Mouse (Mus musculus): ENCODE data around the gene Tlk2. TPM values are rescaled to one million over a fixed set of nuclear protein-coding genes. Genes with fewer than 3 reads are reported as not detected.

Tlk2 gene
- polyA plus RNA-seq, 1 experiment from 2014 or later, result 26.8 TPM

DNA sequence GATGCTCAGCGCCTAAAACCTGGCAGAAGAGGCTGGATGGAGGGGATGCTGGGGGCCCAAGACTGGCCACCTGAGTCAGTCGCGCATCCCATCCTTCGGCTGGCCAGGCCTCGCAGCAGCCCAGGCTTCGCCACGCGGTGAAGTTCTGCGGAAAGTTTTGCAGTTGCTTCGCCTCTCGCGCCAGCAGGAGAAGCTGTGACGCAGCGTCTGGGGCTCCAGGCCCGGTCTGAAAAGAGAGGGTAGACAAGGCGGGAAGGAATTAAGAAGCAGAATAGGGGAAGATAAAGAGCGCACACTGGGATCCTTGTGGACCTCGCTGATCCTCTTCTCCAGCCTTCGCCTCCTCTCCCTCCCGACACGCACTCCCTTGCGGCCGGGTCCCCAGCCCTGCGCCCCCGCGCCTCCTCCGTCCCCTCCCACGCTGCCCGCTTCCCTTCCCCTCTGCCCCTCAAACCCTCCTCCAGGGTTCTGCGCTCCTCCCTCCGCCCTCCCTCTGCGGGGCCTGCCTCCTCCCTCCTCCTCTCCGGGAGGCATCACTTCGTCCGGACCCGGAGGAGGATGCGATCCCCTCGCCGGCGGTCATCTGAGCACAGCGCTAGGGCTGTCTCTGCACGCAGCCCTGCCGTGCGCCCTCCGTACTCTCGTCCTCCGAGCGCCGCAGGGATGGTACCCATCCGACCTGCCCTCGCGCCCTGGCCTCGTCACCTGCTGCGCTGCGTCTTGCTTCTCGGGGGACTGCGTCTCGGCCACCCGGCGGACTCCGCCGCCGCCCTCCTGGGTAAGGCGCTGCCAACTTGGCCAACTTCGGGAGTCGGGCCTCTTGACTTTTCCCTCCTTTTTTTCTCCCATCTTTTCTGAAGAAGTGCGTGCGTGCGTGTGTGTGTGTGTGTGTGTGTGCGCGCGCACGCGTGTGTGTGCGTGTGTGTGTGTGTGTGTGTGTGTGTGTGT lies 113.8 kb downstream of the Tlk2 start, which contains the start of gene Mrc2:
TSS of gene Mrc2 (plus strand) at position 520 of the 948 bp plus-strand sequence.
- Histone ChIP-seq H3K9me3 (ENCODE audit: low read depth, low read length) (no peaks in the 10 kb centered on the region), H3K27me3 (ENCODE audit: insufficient read depth, low read length) (no peaks in the 10 kb centered on the region), H3K4me2 (peak within 1 kb of the TSS; percentile 78), H3K4me1 (ENCODE audit: insufficient read depth) (peaks cover 9% of the 10 kb centered on the region), H3K4me3 (ENCODE audit: low read depth, low read length) (peak within 1 kb of the TSS; percentile 71), H3K9ac (peak within 1 kb of the TSS; percentile 78), H3K27ac (ENCODE audit: low read depth) (peak within 1 kb of the TSS; percentile 97), H3K36me3 (ENCODE audit: insufficient read depth) (peaks cover 18% of the 10 kb centered on the region; the same call in 1 of the 2 replicates)
- no peak; the same call in 1 of the 2 replicates for TF ChIP-seq CTCF (IDR thresholded peaks at IDR 0.05; ENCODE audit: low read depth)
- under 1% methylated on average over 70 of the region's 75 CpGs for WGBS
- ATAC-seq (ENCODE audit: insufficient read depth), result peak; percentile 86
- DNase-seq, result peak; percentile 88

DNA sequence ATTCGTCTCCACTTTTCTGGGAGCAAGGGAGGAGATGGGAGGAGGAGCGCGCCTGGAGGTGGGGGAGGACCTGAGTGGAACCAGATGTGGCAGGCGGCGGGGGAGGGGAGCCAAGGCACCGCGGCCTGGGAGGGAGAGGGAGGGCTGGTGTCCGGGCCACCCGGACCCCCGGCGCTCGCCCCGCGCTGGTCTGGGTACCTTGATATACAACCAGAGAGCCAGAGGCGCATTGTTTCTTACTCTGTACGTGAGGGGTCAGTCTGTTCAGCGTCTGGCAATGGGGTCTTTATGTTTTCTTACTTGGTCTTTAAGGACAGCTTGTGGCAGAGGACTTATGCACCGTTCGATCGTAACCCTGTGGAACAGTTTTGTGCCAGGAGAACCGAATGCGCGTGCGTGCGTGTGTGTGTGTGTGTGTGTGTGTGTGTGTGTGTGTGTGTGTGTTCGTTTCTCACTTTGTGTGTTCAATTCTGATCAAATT lies 114.5 kb downstream of the Tlk2 start:
- Histone ChIP-seq H3K9ac (peak overlapping the region; percentile 78), H3K36me3 (ENCODE audit: insufficient read depth) (peaks cover 18% of the 10 kb centered on the region; the same call in 1 of the 2 replicates), H3K4me1 (ENCODE audit: insufficient read depth) (peaks cover 9% of the 10 kb centered on the region), H3K4me3 (ENCODE audit: low read depth, low read length) (peak overlapping the region; percentile 71), H3K27ac (ENCODE audit: low read depth) (peak overlapping the region; percentile 97), H3K9me3 (ENCODE audit: low read depth, low read length) (no peaks in the 10 kb centered on the region), H3K4me2 (peak overlapping the region; percentile 78), H3K27me3 (ENCODE audit: insufficient read depth, low read length) (no peaks in the 10 kb centered on the region)
- no peak for TF ChIP-seq CTCF (IDR thresholded peaks at IDR 0.05; ENCODE audit: low read depth)
- under 1% methylated on average over 26 of the region's 26 CpGs for WGBS
- DNase-seq (peak; percentile 83), ATAC-seq (ENCODE audit: insufficient read depth) (peak; percentile 32; the same call in 1 of the 2 replicates)

DNA sequence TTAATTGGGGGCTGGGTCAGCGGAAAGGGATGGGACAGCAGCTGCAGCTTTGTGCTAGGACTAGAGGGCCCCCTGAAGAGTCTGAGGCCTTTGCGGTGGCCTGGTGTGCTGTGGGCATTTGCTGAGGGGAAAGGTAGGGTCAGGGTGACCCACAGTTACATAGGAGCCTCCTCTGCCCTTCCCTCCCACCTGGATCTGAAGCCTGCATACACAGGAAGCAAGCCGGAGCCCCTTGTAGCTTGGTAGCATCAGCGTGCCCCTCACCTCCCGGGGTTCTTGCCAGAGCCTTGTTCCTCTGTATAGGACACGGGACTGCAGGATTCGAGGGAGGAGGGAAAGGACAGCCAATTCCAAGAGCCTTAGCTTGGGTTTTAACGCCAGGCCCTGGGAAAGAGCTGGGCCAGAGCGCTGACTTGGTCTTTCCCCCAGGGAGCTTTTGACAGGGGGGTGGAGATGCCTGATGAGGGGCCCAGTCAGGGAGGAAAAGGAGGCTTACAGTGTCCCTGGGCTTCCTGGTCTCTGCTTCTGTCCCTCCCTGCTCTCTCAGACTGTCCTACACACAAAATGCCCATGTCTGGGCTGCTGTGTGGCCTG lies 115.4 kb downstream of the Tlk2 start:
- TF ChIP-seq CTCF (IDR thresholded peaks at IDR 0.05; ENCODE audit: low read depth), result no peak
- no peaks in the 10 kb centered on the region for H3K27me3 ChIP-seq (ENCODE audit: insufficient read depth, low read length)
- 0 out of 2 replicates have a peak, but pooled peaks have one; percentile 7 for ATAC-seq (ENCODE audit: insufficient read depth)
- peak overlapping the region; percentile 78 for H3K9ac ChIP-seq
- H3K9me3 ChIP-seq (ENCODE audit: low read depth, low read length), result no peaks in the 10 kb centered on the region
- 7% methylated on average over 9 of the region's 9 CpGs for WGBS
- H3K4me2 ChIP-seq, result peak overlapping the region; percentile 78
- DNase-seq, result peak; percentile 67
- H3K4me3 ChIP-seq (ENCODE audit: low read depth, low read length), result peak overlapping the region; percentile 71
- H3K36me3 ChIP-seq (ENCODE audit: insufficient read depth), result peaks cover 17% of the 10 kb centered on the region; the same call in 1 of the 2 replicates
- peaks cover 9% of the 10 kb centered on the region for H3K4me1 ChIP-seq (ENCODE audit: insufficient read depth)
- peak overlapping the region; percentile 97 for H3K27ac ChIP-seq (ENCODE audit: low read depth)

- DNase-seq, result no peak
- peaks cover 6% of the 10 kb centered on the region; the same call in 1 of the 2 replicates for H3K4me1 ChIP-seq (ENCODE audit: insufficient read depth)
- H3K4me2 ChIP-seq, result no peak overlapping the region
- no peak for ATAC-seq (ENCODE audit: insufficient read depth)
- WGBS, result 77% methylated on average over 10 of the region's 10 CpGs
- H3K36me3 ChIP-seq (ENCODE audit: insufficient read depth), result peaks cover 15% of the 10 kb centered on the region; the same call in 1 of the 2 replicates
- no peak overlapping the region for H3K4me3 ChIP-seq (ENCODE audit: low read depth, low read length)
- H3K9me3 ChIP-seq (ENCODE audit: low read depth, low read length), result no peaks in the 10 kb centered on the region
- TF ChIP-seq CTCF (IDR thresholded peaks at IDR 0.05; ENCODE audit: low read depth), result no peak
- H3K27ac ChIP-seq (ENCODE audit: low read depth), result no peak overlapping the region
- H3K9ac ChIP-seq, result no peak overlapping the region
- H3K27me3 ChIP-seq (ENCODE audit: insufficient read depth, low read length), result no peaks in the 10 kb centered on the region
These were observed 117.5 kb downstream of the Tlk2 start for GRCm38 (mm10) chr11:105296084-105296483.

- 0 out of 2 replicates have a peak, but pooled peaks have one; percentile 25 for ATAC-seq (ENCODE audit: insufficient read depth)
These were observed 131.6 kb downstream of the Tlk2 start for GRCm38 (mm10) chr11:105310197-105310596.

DNA sequence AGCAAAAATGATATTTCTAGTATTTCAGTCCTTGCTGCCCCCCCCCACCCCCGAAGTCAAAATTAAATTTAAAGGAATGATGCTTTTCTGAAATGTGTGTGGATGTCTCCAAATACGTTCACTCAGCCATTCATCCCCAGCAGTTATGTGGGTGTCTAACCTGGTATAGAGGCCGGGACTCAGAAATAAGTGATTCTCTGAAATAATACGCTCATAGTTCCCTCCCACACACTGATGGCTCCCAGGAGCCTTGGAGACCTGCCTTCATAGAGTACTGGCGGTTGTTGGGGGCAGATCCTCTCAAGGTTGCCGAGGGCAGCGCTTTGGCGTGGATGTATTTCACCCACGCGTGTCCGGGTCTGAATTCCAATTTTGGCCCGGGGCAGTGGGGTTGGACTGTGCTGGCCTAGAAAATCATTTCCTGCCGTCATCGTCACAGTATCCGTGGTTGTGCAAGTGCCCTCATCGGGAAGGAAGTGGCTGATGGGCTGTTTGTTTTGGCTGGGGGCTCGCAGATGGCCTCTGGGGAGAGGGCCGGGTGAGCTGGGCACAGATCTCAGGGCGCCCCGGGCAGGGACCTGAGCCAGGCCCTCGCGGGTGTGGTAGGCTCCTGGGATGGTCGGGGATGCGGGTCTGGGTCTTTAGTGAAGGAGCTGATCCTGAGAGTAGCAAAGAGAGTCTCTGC lies 132.8 kb downstream of the Tlk2 start:
- peaks cover 42% of the 10 kb centered on the region for H3K4me1 ChIP-seq (ENCODE audit: insufficient read depth)
- no peaks in the 10 kb centered on the region for H3K9me3 ChIP-seq (ENCODE audit: low read depth, low read length)
- H3K4me2 ChIP-seq, result peak overlapping the region; percentile 32; the same call in 1 of the 2 replicates
- H3K27me3 ChIP-seq (ENCODE audit: insufficient read depth, low read length), result no peaks in the 10 kb centered on the region
- H3K27ac ChIP-seq (ENCODE audit: low read depth), result peak overlapping the region; percentile 75
- no peak for TF ChIP-seq CTCF (IDR thresholded peaks at IDR 0.05; ENCODE audit: low read depth)
- 49% methylated on average over 24 of the region's 24 CpGs for WGBS
- no peak overlapping the region for H3K9ac ChIP-seq
- H3K36me3 ChIP-seq (ENCODE audit: insufficient read depth), result peaks cover 6% of the 10 kb centered on the region; the same call in 1 of the 2 replicates
- ATAC-seq (ENCODE audit: insufficient read depth), result no peak
- DNase-seq, result peak; percentile 67
- no peak overlapping the region for H3K4me3 ChIP-seq (ENCODE audit: low read depth, low read length)

More at GRCm38 (mm10) chr11:105310197-105310596, 131.6 kb downstream of the Tlk2 start:
- H3K4me1 ChIP-seq (ENCODE audit: insufficient read depth), result peaks cover 42% of the 10 kb centered on the region
- no peak overlapping the region for H3K4me2 ChIP-seq
- H3K4me3 ChIP-seq (ENCODE audit: low read depth, low read length), result no peak overlapping the region
- no peaks in the 10 kb centered on the region for H3K9me3 ChIP-seq (ENCODE audit: low read depth, low read length)
- H3K36me3 ChIP-seq (ENCODE audit: insufficient read depth), result peaks cover 12% of the 10 kb centered on the region
- H3K27ac ChIP-seq (ENCODE audit: low read depth), result peak overlapping the region; percentile 58; the same call in 1 of the 2 replicates
- WGBS, result 65% methylated on average over 7 of the region's 7 CpGs
- no peak for TF ChIP-seq CTCF (IDR thresholded peaks at IDR 0.05; ENCODE audit: low read depth)
- H3K9ac ChIP-seq, result no peak overlapping the region
- no peaks in the 10 kb centered on the region for H3K27me3 ChIP-seq (ENCODE audit: insufficient read depth, low read length)
- peak; percentile 70 for DNase-seq
